Mouse (Mus musculus) thymus, adult 2 months (tissue): ENCODE measurements around the gene Fmc1. TPM values are rescaled to one million over a fixed set of nuclear protein-coding genes. Genes with fewer than 3 reads are reported as not detected.

Source experiments
- DNase-seq: peaks from one replicate; pipeline ENCODE4 v3.0.0; 2021
- H3K27ac ChIP-seq: fragments of 200-500 bp; 2 replicates; pipeline ENCODE4 v1.5.1; 2012; ENCODE audit warnings: low read length, control low read depth; ENCODE audit not compliant: control insufficient read depth, insufficient read depth
- H3K27me3 ChIP-seq: fragments of 200-500 bp; 2 replicates; pipeline ENCODE4 v1.6.1; 2012; ENCODE audit warnings: mild to moderate bottlenecking, low read length, moderate library complexity, mixed read lengths; ENCODE audit not compliant: control insufficient read depth, insufficient read depth
- H3K36me3 ChIP-seq: fragments of 200-500 bp; 2 replicates; pipeline ENCODE4 v1.6.1; 2012; ENCODE audit warnings: mild to moderate bottlenecking, low read length, moderate library complexity; ENCODE audit not compliant: control insufficient read depth, insufficient read depth
- H3K4me1 ChIP-seq: fragments of 200-500 bp; replicated peaks from 2 replicates; pipeline ENCODE4 v1.6.1; 2012; ENCODE audit warnings: low read length; ENCODE audit not compliant: control insufficient read depth, insufficient read depth
- H3K4me3 ChIP-seq: fragments of 200-500 bp; 2 replicates; pipeline ENCODE4 v1.5.1; 2012; ENCODE audit warnings: mild to moderate bottlenecking, low read length, control low read depth, moderate library complexity; ENCODE audit not compliant: control insufficient read depth, insufficient read depth
- CTCF ChIP-seq: fragments of 200-500 bp; IDR thresholded peaks from 2 replicates; pipeline ENCODE4 v1.5.1; 2012; ENCODE audit warnings: mild to moderate bottlenecking, control low read depth, low read length, moderate library complexity, borderline replicate concordance; ENCODE audit not compliant: control insufficient read depth, poor library complexity, insufficient read depth; ENCODE audit errors: extremely low read depth
- POLR2A ChIP-seq: fragments of 200-500 bp; IDR thresholded peaks from 2 replicates; pipeline ENCODE4 v1.6.1; 2012; ENCODE audit warnings: mild to moderate bottlenecking, low read length, control low read depth, moderate library complexity; ENCODE audit not compliant: control insufficient read depth, poor library complexity, insufficient read depth; ENCODE audit errors: extremely low read depth
- WGBS: fragments of 180-500 bp; shearing (Covaris S2); methylation state at CpG from one replicate; pipeline ENCODE4 v1.1.7; 2018; 5-methylcytosine and 5-hydroxymethylcytosine counted together
- polyA plus RNA-seq: library from polyadenylated mRNA; depleted of rRNA; stranded (reverse); fragments of >200 nt; gene quantifications from 2 replicates; pipeline ENCODE4 v1.2.3, GENCODE M21; 2012; rRNA removed

The Fmc1 gene
- polyA plus RNA-seq, 1 experiment: 185 TPM

- no peak overlapping the region for H3K4me3 ChIP-seq
- 8% methylated on average over 5 of the region's 5 CpGs for WGBS
- H3K4me1 ChIP-seq: no peaks in the 10 kb centered on the region
- DNase-seq: no peak
- TF ChIP-seq CTCF: no peak
- no peak for TF ChIP-seq POLR2A
- no peaks in the 10 kb centered on the region for H3K27me3 ChIP-seq
- H3K36me3 ChIP-seq: no peaks in the 10 kb centered on the region
- no peak overlapping the region for H3K27ac ChIP-seq
Observed at GRCm38 (mm10) chr6:38552636-38553000, 19.3 kb downstream of the Fmc1 start.

GRCm38 (mm10) chr6:38576096-38576495 is 42.8 kb downstream of the Fmc1 start:
- 98% methylated on average over 2 of the region's 2 CpGs for WGBS
- TF ChIP-seq CTCF (no peak), POLR2A (no peak)

GRCm38 (mm10) chr6:38580112-38580857 is 47.0 kb downstream of the Fmc1 start:
- H3K4me3 ChIP-seq: no peak overlapping the region
- DNase-seq: no peak
- no peaks in the 10 kb centered on the region for H3K27me3 ChIP-seq
- peaks cover 27% of the 10 kb centered on the region for H3K36me3 ChIP-seq
- WGBS: 96% methylated on average over 3 of the region's 3 CpGs
- no peaks in the 10 kb centered on the region for H3K4me1 ChIP-seq
- TF ChIP-seq CTCF (no peak), POLR2A (no peak)
- H3K27ac ChIP-seq: no peak overlapping the region

More at GRCm38 (mm10) chr6:38576096-38576495, 42.8 kb downstream of the Fmc1 start:
- Histone ChIP-seq H3K4me3 (no peak overlapping the region), H3K4me1 (no peaks in the 10 kb centered on the region), H3K27ac (no peak overlapping the region), H3K27me3 (no peaks in the 10 kb centered on the region), H3K36me3 (peaks cover 37% of the 10 kb centered on the region)
- DNase-seq: no peak

- DNase-seq: no peak
- WGBS: 35% methylated on average over 3 of the region's 3 CpGs
- no peaks in the 10 kb centered on the region for H3K27me3 ChIP-seq
- H3K4me1 ChIP-seq: no peaks in the 10 kb centered on the region
- H3K36me3 ChIP-seq: peaks cover 39% of the 10 kb centered on the region
- H3K4me3 ChIP-seq: no peak overlapping the region
- no peak overlapping the region for H3K27ac ChIP-seq
- TF ChIP-seq CTCF (no peak), POLR2A (no peak)
Observed at GRCm38 (mm10) chr6:38581711-38582110, 48.4 kb downstream of the Fmc1 start.

Other genes starting within 250 kb of the Fmc1 start
- 6.6 and 7.4 TPM in 2 replicates for gene Zc3hav1l, start 234.2 kb upstream of the Fmc1 start, polyA plus RNA-seq
- 79.0 and 86.4 TPM in 2 replicates for gene Zc3hav1, start 178.9 kb upstream of the Fmc1 start, polyA plus RNA-seq
- 0.44 and 0.62 TPM in 2 replicates for gene Ttc26, start 152.0 kb upstream of the Fmc1 start, polyA plus RNA-seq
- 16.2 and 16.6 TPM in 2 replicates for gene Ubn2, start 99.6 kb upstream of the Fmc1 start, polyA plus RNA-seq
- gene Luc7l2, start 17.8 kb downstream of the Fmc1 start, polyA plus RNA-seq: 48.5 and 64.3 TPM in 2 replicates
- 0.41 and 0.44 TPM in 2 replicates for gene Klrg2, start 103.7 kb downstream of the Fmc1 start, polyA plus RNA-seq
- 0.67 and 0.93 TPM in 2 replicates for gene Clec2l, start 129.6 kb downstream of the Fmc1 start, polyA plus RNA-seq